Mouse (Mus musculus) forebrain, embryonic 12.5 days (tissue): Measurements from ENCODE around the gene Nf1. TPM values are rescaled to one million over a fixed set of nuclear protein-coding genes. Genes with fewer than 3 reads are reported as not detected.
"Not testable (repeated sequence)": the region's sequence is repeated elsewhere in the genome, so short reads cannot be mapped to it uniquely, and the experiment has no call there.

Source experiments
- ATAC-seq: fragments of 200-750 bp; cut with Nextera tagmentation; 2 replicates; pipeline ENCODE4 v1.8.0; 2017; ENCODE audit warnings: moderate TSS enrichment; ENCODE audit not compliant: low FRiP score
- H3K27ac ChIP-seq: fragments of 300-500 bp; sonication (generic); 2 replicates; pipeline ENCODE4 v1.5.1; 2016; ENCODE audit warnings: mild to moderate bottlenecking
- H3K27me3 ChIP-seq: fragments of 300-500 bp; sonication (generic); 2 replicates; pipeline ENCODE4 v1.6.1; 2016; ENCODE audit warnings: mild to moderate bottlenecking
- H3K36me3 ChIP-seq: fragments of 300-500 bp; sonication (generic); replicated peaks from 2 replicates; pipeline ENCODE4 v1.6.1; 2016; ENCODE audit warnings: mild to moderate bottlenecking
- H3K4me1 ChIP-seq: fragments of 300-500 bp; sonication (generic); 2 replicates; pipeline ENCODE4 v1.6.1; 2016
- H3K4me2 ChIP-seq: fragments of 300-500 bp; sonication (generic); 2 replicates; pipeline ENCODE4 v1.6.1; 2016; ENCODE audit warnings: mild to moderate bottlenecking, moderate library complexity
- H3K4me3 ChIP-seq: fragments of 300-500 bp; sonication (generic); replicated peaks from 2 replicates; pipeline ENCODE4 v1.5.1; 2016; ENCODE audit warnings: mild to moderate bottlenecking
- H3K9ac ChIP-seq: fragments of 300-500 bp; sonication (generic); 2 replicates; pipeline ENCODE4 v1.6.1; 2016; ENCODE audit warnings: mild to moderate bottlenecking
- H3K9me3 ChIP-seq: fragments of 300-500 bp; sonication (generic); 2 replicates; pipeline ENCODE4 v1.6.1; 2016
- WGBS: fragments of 180-500 bp; shearing (Covaris S2); methylation state at CpG from one replicate; pipeline ENCODE4 v1.1.7; 2016; 5-methylcytosine and 5-hydroxymethylcytosine counted together
- polyA plus RNA-seq: library from polyadenylated mRNA; unstranded; fragments of >200 nt; fragmentation: Nextera tagmentation; extraction: Ambion mirVana; gene quantifications from 2 replicates; pipeline ENCODE4 v1.2.1, GENCODE M21; 2016

Gene Nf1
- 8.9 and 9.6 TPM in 2 replicates for polyA plus RNA-seq

DNA sequence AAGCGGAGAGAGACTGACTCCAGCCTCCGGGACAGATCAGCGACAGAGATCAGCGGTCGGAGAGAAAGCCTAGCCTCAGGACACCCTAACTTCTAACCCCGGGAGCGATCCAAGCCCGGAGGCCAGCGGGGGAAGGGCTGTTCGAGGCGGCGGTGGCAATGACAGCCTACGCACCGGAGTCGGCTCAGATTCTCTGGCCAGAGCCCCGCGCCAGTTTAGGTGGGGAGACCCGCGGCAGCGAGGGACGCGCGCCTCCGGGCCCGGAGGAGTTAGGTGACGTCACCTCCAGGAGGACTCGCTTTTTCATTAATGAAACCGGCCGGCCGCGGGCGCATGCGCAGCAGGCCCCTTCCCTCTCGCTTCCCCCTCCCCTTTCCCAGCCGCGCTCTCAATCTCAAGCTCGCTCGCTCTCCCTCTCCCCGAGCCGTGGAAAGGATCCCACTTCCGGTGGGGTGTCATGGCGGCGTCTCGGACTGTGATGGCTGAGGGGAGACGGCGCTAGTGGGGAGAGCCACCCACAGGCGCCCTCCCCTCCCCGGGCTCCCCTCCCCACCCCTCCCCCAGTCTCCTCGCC, at the start of gene Nf1:
TSS of gene Nf1 (plus strand) at position 460 of the 574 bp plus-strand sequence.
- Histone ChIP-seq H3K4me2 (peak within 1 kb of the TSS; percentile 87), H3K36me3 (peaks cover 8% of the 10 kb centered on the region; the same call in 1 of the 2 replicates), H3K4me3 (peak within 1 kb of the TSS; percentile 83), H3K9me3 (no peaks in the 10 kb centered on the region), H3K9ac (peak within 1 kb of the TSS; percentile 95), H3K27me3 (no peaks in the 10 kb centered on the region), H3K4me1 (peaks cover 22% of the 10 kb centered on the region), H3K27ac (peak within 1 kb of the TSS; percentile 94)
- peak; percentile 95 for ATAC-seq
- WGBS = under 1% methylated on average over 44 of the region's 49 CpGs

DNA sequence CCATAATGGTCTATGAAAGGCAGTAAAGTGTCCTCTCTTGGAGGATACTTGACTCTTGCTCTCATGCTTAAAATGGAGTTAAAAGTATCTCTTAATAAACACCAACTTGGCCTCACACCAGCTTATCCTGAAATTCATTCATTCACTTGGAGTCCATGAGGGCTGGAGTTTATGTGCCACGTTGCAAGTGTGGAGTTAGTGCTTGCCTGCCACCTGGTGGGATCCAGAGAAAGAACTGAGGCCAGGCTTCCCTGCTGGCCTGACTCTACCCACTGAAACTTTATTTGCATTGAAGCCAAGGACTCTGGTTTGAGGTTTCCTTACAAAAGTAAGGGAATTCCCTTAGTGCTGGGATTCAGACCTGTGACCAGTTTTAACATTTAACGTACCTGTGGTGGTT, 49.0 kb upstream of the Nf1 start:
- 48% methylated on average over 2 of the region's 2 CpGs for WGBS
- ATAC-seq = no peak
- H3K4me1 ChIP-seq = no peaks in the 10 kb centered on the region
- no peak overlapping the region for H3K4me2 ChIP-seq
- no peak overlapping the region for H3K27ac ChIP-seq
- H3K9ac ChIP-seq = no peak overlapping the region
- no peak overlapping the region for H3K4me3 ChIP-seq
- no peaks in the 10 kb centered on the region for H3K27me3 ChIP-seq
- H3K36me3 ChIP-seq = no peaks in the 10 kb centered on the region
- no peaks in the 10 kb centered on the region for H3K9me3 ChIP-seq

DNA sequence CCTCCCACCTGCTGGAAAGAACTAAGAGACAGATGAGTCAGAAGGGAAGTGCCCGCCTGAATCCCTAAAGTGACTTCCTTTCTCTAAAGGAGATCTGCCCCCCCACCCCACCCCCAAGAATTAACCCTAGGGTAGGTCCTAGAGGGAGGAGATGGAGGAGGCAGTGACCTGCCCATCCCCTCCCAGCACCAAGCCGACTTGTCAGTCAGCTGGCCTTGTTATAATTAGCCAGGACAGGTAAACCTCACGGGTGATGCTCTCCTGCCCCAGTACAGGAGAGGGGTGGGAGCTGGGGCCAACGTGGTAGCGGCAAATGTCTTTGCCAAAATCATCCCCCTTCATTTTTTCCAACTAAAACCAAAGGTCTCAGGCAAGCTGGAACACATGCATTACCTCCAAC, 47.8 kb upstream of the Nf1 start:
- Histone ChIP-seq H3K9me3 (no peaks in the 10 kb centered on the region), H3K9ac (no peak overlapping the region), H3K4me1 (no peaks in the 10 kb centered on the region), H3K4me2 (no peak overlapping the region), H3K4me3 (no peak overlapping the region), H3K27ac (no peak overlapping the region), H3K27me3 (no peaks in the 10 kb centered on the region), H3K36me3 (no peaks in the 10 kb centered on the region)
- WGBS = 68% methylated on average over 5 of the region's 5 CpGs
- no peak for ATAC-seq

DNA sequence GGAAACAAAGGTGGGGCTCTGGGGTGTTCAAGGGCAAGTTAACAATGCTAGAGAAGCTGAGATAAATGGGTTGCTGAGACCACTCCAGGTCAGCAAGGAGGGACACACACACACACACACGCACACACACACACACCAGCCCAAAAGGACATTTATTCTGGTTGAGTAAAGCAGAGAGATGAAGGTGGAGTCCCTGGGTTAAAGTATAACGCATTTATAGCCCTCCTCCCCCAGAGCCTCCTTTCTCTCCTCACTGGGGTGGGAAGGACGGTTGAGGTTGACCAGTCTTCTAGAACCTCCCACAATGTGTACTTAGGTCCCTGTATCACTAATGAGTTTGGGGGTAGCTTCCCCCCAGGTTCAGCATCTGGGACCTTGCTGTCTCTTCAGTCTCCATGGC, 47.4 kb upstream of the Nf1 start:
- H3K27me3 ChIP-seq = no peaks in the 10 kb centered on the region
- no peaks in the 10 kb centered on the region for H3K36me3 ChIP-seq
- WGBS = 85% methylated on average over 3 of the region's 3 CpGs
- H3K4me2 ChIP-seq = no peak overlapping the region
- ATAC-seq = no peak
- no peaks in the 10 kb centered on the region for H3K9me3 ChIP-seq
- no peaks in the 10 kb centered on the region for H3K4me1 ChIP-seq
- H3K9ac ChIP-seq = no peak overlapping the region
- no peak overlapping the region for H3K27ac ChIP-seq
- no peak overlapping the region for H3K4me3 ChIP-seq

DNA sequence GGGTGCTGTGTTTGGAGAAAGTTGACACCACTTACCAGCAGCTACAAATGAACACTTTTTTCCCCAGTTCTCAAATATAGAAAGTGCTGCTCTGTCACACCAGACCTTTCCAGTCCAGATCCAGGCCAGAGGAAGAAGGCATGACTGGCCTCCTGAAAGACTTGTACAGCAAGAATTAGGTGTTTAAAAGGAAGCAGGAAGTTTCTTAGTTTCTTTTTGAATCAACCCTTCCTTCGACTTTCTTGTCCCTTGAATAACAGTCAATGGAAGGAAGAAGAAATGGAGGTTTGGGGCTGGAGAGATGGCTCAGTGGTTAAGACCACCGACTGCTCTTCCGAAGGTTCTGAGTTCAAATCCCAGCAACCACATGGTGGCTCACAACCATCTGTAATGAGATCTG, 46.5 kb upstream of the Nf1 start:
- H3K9ac ChIP-seq = no peak overlapping the region
- ATAC-seq = no peak
- no peak overlapping the region for H3K27ac ChIP-seq
- H3K4me3 ChIP-seq = no peak overlapping the region
- H3K4me1 ChIP-seq = no peaks in the 10 kb centered on the region
- H3K36me3 ChIP-seq = no peaks in the 10 kb centered on the region
- 98% methylated on average over 3 of the region's 3 CpGs for WGBS
- H3K27me3 ChIP-seq = no peaks in the 10 kb centered on the region
- H3K9me3 ChIP-seq = no peaks in the 10 kb centered on the region
- H3K4me2 ChIP-seq = no peak overlapping the region

DNA sequence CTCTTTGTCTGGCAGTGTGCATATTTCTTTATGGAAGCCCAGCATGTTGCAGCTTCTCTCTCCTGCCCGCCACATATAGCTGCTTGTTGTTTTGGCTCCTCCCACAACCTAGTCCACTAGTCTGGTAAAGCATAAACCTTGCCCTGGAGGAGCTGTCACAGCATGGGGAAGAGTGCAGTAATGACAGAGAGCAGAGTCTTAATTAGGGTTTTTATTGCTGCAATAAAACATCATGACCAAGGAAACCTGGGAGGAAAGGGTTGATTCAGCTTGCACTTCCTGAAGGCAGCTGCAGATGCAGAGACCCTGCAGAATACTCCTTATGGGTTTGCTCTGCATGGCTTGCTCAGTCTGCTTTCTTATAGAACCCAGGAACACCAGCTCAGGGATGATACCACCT, 45.5 kb upstream of the Nf1 start:
- Histone ChIP-seq H3K27ac (no peak overlapping the region), H3K4me2 (no peak overlapping the region), H3K4me3 (no peak overlapping the region), H3K4me1 (no peaks in the 10 kb centered on the region), H3K36me3 (no peaks in the 10 kb centered on the region), H3K9me3 (no peaks in the 10 kb centered on the region), H3K27me3 (no peaks in the 10 kb centered on the region), H3K9ac (no peak overlapping the region)
- ATAC-seq = no peak
- 50% methylated on average over 1 of the region's 1 CpGs for WGBS

DNA sequence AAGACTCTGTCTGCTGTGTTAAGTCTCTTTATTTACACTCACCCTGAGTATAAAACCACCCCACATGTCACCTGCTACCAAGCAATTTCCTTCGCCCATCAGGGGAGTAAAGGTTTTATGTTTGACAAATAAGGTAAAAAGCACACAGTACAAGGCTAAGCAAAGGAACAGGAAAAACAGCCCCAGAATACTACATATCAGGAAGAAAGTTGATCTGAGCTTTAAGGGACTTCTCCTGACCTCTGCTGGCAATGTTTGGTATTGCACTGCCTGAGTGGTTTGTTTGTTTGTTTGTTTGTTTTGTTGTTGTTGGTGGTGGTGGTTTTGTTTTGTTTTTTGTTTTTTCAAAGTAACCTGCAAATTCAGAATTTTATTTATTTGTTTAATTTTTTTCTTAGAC, 43.3 kb upstream of the Nf1 start:
- no peak overlapping the region for H3K9ac ChIP-seq
- H3K9me3 ChIP-seq = no peaks in the 10 kb centered on the region
- H3K36me3 ChIP-seq = no peaks in the 10 kb centered on the region
- H3K27ac ChIP-seq = no peak overlapping the region
- H3K27me3 ChIP-seq = no peaks in the 10 kb centered on the region
- no peak overlapping the region for H3K4me2 ChIP-seq
- WGBS = 35% methylated on average over 1 of the region's 1 CpGs
- no peak overlapping the region for H3K4me3 ChIP-seq
- H3K4me1 ChIP-seq = no peaks in the 10 kb centered on the region
- ATAC-seq = no peak

DNA sequence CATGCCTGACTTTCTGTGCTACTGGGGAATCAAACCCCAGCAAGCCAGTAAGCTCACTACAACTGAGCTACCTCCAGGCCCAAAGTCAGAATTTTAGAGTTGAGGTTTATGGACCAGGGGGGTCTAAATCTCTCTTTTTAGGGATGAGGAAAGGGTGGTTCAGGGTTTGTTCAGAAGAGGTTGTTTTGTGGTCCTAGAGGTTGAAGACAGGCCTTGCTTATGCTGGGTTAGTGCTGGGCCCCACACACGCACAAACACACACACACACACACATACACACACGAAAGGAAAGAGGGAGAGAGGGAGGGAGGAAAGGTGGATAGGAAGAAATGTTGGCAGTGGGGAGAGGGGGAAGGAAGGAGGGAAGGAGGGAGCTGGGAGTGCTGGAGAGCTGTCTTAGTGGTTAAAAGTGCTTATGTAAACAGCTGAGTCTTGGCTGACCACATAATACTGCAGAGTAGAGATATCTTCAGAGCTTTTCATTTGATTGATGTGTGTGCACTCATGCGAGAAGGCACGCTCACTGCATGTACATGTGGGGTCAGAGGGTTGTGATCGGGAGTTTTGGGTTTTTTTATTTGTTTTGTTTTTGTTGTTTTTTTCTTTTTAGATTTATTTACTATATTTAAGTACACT, 42.5 kb upstream of the Nf1 start, which contains the start of gene Gm9964:
TSS of gene Gm9964 (minus strand) at position 51 of the 636 bp plus-strand sequence.
- Histone ChIP-seq H3K27me3 (no peaks in the 10 kb centered on the region), H3K9ac (no peak within 1 kb of the TSS), H3K4me2 (no peak within 1 kb of the TSS), H3K4me1 (no peaks in the 10 kb centered on the region), H3K36me3 (no peaks in the 10 kb centered on the region), H3K4me3 (no peak within 1 kb of the TSS), H3K27ac (no peak within 1 kb of the TSS), H3K9me3 (no peaks in the 10 kb centered on the region)
- 85% methylated on average over 5 of the region's 5 CpGs for WGBS
- ATAC-seq = no peak

DNA sequence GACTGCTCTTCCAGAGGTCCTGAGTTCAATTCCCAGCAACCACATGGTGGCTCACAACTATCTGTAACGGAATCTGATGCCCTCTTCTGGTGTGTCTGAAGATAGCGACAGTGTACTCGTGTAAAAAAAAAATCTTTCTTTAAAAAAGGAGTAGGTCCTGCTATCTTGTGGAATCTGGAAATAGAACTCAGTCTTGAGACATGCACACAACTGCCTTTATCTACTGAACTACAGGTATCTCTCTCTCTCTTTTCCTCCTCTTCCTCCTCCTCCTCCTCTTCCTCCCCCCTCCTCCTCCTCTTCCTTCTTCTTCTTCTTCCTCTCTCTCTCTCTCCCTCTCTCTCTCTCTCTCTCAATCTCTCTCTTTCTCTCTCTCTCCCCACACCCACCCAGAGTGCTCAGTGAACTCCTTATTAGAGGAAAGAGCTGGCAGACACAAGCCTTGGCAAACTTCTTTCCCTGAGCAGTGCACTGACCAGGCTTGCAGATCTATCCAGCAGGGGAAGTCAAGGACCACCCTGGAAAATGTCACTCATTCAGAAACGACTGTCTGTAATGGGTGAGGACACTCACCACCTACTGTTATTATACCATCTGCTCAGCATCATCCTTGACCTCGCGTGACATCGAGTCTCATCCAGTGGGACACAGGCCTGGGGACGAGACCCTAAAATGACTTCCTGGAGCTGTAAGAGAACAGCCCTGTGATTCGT, 39.6 kb upstream of the Nf1 start:
- WGBS = 85% methylated on average over 9 of the region's 9 CpGs
- no peaks in the 10 kb centered on the region for H3K4me1 ChIP-seq
- no peak overlapping the region for H3K4me2 ChIP-seq
- H3K4me3 ChIP-seq = no peak overlapping the region
- H3K27ac ChIP-seq = no peak overlapping the region
- no peaks in the 10 kb centered on the region for H3K36me3 ChIP-seq
- no peaks in the 10 kb centered on the region for H3K9me3 ChIP-seq
- no peak overlapping the region for H3K9ac ChIP-seq
- no peak for ATAC-seq
- no peaks in the 10 kb centered on the region for H3K27me3 ChIP-seq

DNA sequence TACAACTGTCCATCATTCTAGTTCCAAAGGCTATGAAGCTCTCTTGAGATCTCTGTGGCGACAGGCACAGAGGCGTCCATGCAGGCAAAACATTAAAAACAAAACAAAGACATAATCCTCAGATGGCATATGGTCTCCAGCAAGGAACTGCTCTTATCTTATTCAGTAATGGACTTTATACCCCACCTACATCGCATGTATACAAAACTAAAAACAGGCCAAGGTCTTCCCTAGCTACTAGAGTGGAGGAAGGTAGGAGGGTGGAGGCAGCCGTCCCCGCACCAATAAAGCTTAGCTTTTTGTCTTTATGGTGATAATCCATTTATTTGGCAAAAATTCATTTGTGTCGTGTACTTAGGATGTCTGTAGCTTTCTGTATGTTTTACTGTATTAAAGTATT, 36.4 kb upstream of the Nf1 start:
- 80% methylated on average over 6 of the region's 6 CpGs for WGBS
- no peaks in the 10 kb centered on the region for H3K27me3 ChIP-seq
- ATAC-seq = no peak
- H3K27ac ChIP-seq = no peak overlapping the region
- H3K9me3 ChIP-seq = no peaks in the 10 kb centered on the region
- H3K4me2 ChIP-seq = no peak overlapping the region
- H3K36me3 ChIP-seq = no peaks in the 10 kb centered on the region
- H3K9ac ChIP-seq = no peak overlapping the region
- H3K4me1 ChIP-seq = peaks cover 23% of the 10 kb centered on the region
- H3K4me3 ChIP-seq = no peak overlapping the region

DNA sequence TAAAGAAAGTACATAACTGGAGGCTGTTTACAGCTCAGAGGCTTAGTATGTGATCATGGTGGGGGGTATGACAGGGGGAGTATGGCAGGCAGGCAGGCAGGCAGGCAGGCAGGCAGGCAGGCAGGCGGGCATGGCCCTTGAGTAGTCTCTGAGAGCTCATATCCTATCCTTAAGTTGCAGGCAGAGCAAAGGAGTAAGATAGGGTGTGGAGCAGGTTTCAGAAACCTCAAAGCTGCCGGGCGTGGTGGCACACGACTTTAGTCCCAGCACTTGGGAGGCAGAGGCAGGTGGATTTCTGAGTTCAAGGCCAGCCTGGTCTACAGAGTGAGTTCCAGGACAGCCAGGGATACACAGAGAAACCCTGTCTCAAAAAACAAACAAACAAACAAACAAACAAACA, 35.2 kb upstream of the Nf1 start:
- ATAC-seq, H3K4me3 ChIP-seq, H3K27ac ChIP-seq, H3K36me3 ChIP-seq, H3K4me2 ChIP-seq, H3K9ac ChIP-seq, H3K27me3 ChIP-seq, H3K9me3 ChIP-seq: not testable (repeated sequence)
- WGBS = 92% methylated on average over 4 of the region's 4 CpGs
- H3K4me1 ChIP-seq = peaks cover 25% of the 10 kb centered on the region

DNA sequence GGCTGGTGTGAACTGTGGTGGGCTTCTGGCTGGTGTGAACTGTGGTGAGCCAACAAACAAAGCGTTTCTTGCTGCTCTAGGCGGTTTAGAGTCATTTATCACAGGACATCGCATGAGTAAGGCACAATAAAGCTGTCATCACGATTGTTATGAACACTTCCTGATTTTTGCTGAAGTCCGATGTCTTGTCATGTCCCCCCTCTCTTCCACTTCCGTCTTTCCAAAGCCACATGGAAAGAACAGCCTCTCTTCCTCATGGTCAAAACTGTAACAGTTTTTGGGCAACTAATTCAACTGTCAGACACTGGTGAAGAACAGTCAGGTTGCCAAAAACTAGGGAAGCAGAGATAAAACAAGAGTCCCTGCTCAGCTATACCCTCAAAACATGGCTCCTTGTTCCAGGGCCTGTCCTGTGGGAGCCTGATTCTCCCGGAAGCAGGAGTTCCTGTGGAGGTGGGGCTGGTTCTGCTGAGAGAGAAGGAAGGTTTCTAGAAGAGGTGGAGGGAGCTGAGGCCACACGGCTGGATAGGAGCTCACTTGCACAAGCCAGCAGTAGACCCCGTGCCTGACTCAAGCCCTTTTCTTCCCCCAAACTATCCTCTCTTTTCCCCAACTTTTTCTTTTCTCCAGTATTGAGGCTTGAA, 33.7 kb upstream of the Nf1 start:
- no peaks in the 10 kb centered on the region for H3K36me3 ChIP-seq
- H3K4me2 ChIP-seq = no peak overlapping the region
- no peaks in the 10 kb centered on the region for H3K9me3 ChIP-seq
- WGBS = 89% methylated on average over 9 of the region's 9 CpGs
- no peak overlapping the region for H3K9ac ChIP-seq
- H3K4me1 ChIP-seq = peaks cover 25% of the 10 kb centered on the region
- H3K4me3 ChIP-seq = no peak overlapping the region
- H3K27me3 ChIP-seq = peaks cover 3% of the 10 kb centered on the region; the same call in 1 of the 2 replicates
- ATAC-seq = no peak
- peak overlapping the region; percentile 77 for H3K27ac ChIP-seq
